Mouse (Mus musculus): Measurements from ENCODE around the gene Plin2. TPM values are rescaled to one million over a fixed set of nuclear protein-coding genes. Genes with fewer than 3 reads are reported as not detected.
"Not testable (repeated sequence)": the region's sequence is repeated elsewhere in the genome, so short reads cannot be mapped to it uniquely, and the experiment has no call there.

The Plin2 gene
- polyA plus RNA-seq, 1 experiment from 2014 or later: 70.2 TPM

- Histone ChIP-seq H3K9me3 (ENCODE audit: control insufficient read depth, low read length) (no peaks in the 10 kb centered on the region), H3K4me2 (ENCODE audit: low read length) (no peak overlapping the region), H3K9ac (ENCODE audit: low read length) (no peak overlapping the region), H3K36me3 (ENCODE audit: control insufficient read depth, insufficient read depth, low read length) (no peaks in the 10 kb centered on the region), H3K4me3 (ENCODE audit: control insufficient read depth in 1 of 2, insufficient read depth in 1 of 2, low read depth in 1 of 2, low read length in 2 of 2) (no peak overlapping the region), H3K27ac (replicated peaks in 1 of 2; ENCODE audit: control insufficient read depth in 1 of 2, insufficient read depth in 1 of 2, low read depth in 2 of 2, low read length in 2 of 2) (no peak overlapping the region), H3K4me1 (ENCODE audit: control insufficient read depth in 2 of 2, insufficient read depth in 2 of 2, low read length in 2 of 2) (peaks cover 11 to 14% of the 10 kb centered on the region in 2 experiments), H3K27me3 (ENCODE audit: control insufficient read depth, insufficient read depth, low read length) (no peaks in the 10 kb centered on the region)
- 85% methylated on average over 5 of the region's 5 CpGs for WGBS
- ATAC-seq (ENCODE audit: insufficient number of reproducible peaks, insufficient read depth, low FRiP score, low read depth): no peak
Measured at GRCm38 (mm10) chr4:86683746-86684145, 13.9 kb upstream of the Plin2 start.

- Histone ChIP-seq H3K4me3 (ENCODE audit: control insufficient read depth in 1 of 2, insufficient read depth in 1 of 2, low read depth in 1 of 2, low read length in 2 of 2) (no peak overlapping the region), H3K9ac (ENCODE audit: low read length) (no peak overlapping the region), H3K27me3 (ENCODE audit: control insufficient read depth, insufficient read depth, low read length) (no peaks in the 10 kb centered on the region), H3K4me2 (ENCODE audit: low read length) (no peak overlapping the region), H3K9me3 (ENCODE audit: control insufficient read depth, low read length) (no peaks in the 10 kb centered on the region), H3K27ac (replicated peaks in 1 of 2; ENCODE audit: control insufficient read depth in 1 of 2, insufficient read depth in 1 of 2, low read depth in 2 of 2, low read length in 2 of 2) (no peak overlapping the region), H3K36me3 (ENCODE audit: control insufficient read depth, insufficient read depth, low read length) (no peaks in the 10 kb centered on the region), H3K4me1 (ENCODE audit: control insufficient read depth in 2 of 2, insufficient read depth in 2 of 2, low read length in 2 of 2) (peaks cover 11 to 14% of the 10 kb centered on the region in 2 experiments)
- no peak for ATAC-seq (ENCODE audit: insufficient number of reproducible peaks, insufficient read depth, low FRiP score, low read depth)
- WGBS: 83% methylated on average over 5 of the region's 5 CpGs
Measured at GRCm38 (mm10) chr4:86683280-86683679, 13.4 kb upstream of the Plin2 start.

GRCm38 (mm10) chr4:86681846-86682245, 12.0 kb upstream of the Plin2 start:
- ATAC-seq (ENCODE audit: insufficient number of reproducible peaks, insufficient read depth, low FRiP score, low read depth): no peak; the same call in 1 of the 2 replicates
- WGBS: 45% methylated on average over 2 of the region's 2 CpGs
- no peak overlapping the region for H3K4me3 ChIP-seq (ENCODE audit: control insufficient read depth in 1 of 2, insufficient read depth in 1 of 2, low read depth in 1 of 2, low read length in 2 of 2)
- no peak overlapping the region for H3K9ac ChIP-seq (ENCODE audit: low read length)
- no peak overlapping the region for H3K27ac ChIP-seq (replicated peaks in 1 of 2; ENCODE audit: control insufficient read depth in 1 of 2, insufficient read depth in 1 of 2, low read depth in 2 of 2, low read length in 2 of 2)
- no peaks in the 10 kb centered on the region for H3K27me3 ChIP-seq (ENCODE audit: control insufficient read depth, insufficient read depth, low read length)
- peaks cover 11 to 14% of the 10 kb centered on the region in 2 experiments for H3K4me1 ChIP-seq (ENCODE audit: control insufficient read depth in 2 of 2, insufficient read depth in 2 of 2, low read length in 2 of 2)
- H3K36me3 ChIP-seq (ENCODE audit: control insufficient read depth, insufficient read depth, low read length): no peaks in the 10 kb centered on the region
- no peaks in the 10 kb centered on the region for H3K9me3 ChIP-seq (ENCODE audit: control insufficient read depth, low read length)
- H3K4me2 ChIP-seq (ENCODE audit: low read length): no peak overlapping the region

- no peak overlapping the region for H3K4me2 ChIP-seq (ENCODE audit: low read length)
- H3K9me3 ChIP-seq (ENCODE audit: control insufficient read depth, low read length): no peaks in the 10 kb centered on the region
- 14% methylated on average over 3 of the region's 3 CpGs for WGBS
- no peak overlapping the region for H3K27ac ChIP-seq (replicated peaks in 1 of 2; ENCODE audit: control insufficient read depth in 1 of 2, insufficient read depth in 1 of 2, low read depth in 2 of 2, low read length in 2 of 2)
- no peaks in the 10 kb centered on the region for H3K27me3 ChIP-seq (ENCODE audit: control insufficient read depth, insufficient read depth, low read length)
- ATAC-seq (ENCODE audit: insufficient number of reproducible peaks, insufficient read depth, low FRiP score, low read depth): no peak
- no peak overlapping the region for H3K4me3 ChIP-seq (ENCODE audit: control insufficient read depth in 1 of 2, insufficient read depth in 1 of 2, low read depth in 1 of 2, low read length in 2 of 2)
- H3K9ac ChIP-seq (ENCODE audit: low read length): no peak overlapping the region
- H3K36me3 ChIP-seq (ENCODE audit: control insufficient read depth, insufficient read depth, low read length): no peaks in the 10 kb centered on the region
- H3K4me1 ChIP-seq (ENCODE audit: control insufficient read depth in 2 of 2, insufficient read depth in 2 of 2, low read length in 2 of 2): peaks cover 10 to 11% of the 10 kb centered on the region in 2 experiments
Measured at GRCm38 (mm10) chr4:86681421-86681820, 11.6 kb upstream of the Plin2 start.

DNA sequence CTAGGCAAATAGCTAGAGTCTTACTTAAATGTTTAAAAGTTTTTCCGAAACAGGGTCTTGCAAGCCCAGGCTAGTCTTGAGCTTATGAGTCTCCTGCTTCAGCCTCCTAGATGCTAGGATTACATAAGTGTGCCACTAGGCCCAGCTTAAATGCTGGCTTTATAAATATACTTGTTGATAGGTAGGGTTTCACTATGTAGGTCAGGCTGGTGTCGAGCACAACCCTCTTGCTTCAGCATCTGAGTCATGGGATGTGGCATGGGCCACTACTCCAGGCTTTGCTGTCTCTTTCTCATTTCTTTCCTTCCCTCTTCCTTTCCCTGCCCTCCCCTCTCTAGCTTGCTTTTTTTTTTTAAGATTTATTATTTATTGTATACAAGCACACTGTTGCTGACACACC, 9.8 kb upstream of the Plin2 start:
- no peak overlapping the region for H3K4me3 ChIP-seq (ENCODE audit: control insufficient read depth in 1 of 2, insufficient read depth in 1 of 2, low read depth in 1 of 2, low read length in 2 of 2)
- no peak overlapping the region for H3K9ac ChIP-seq (ENCODE audit: low read length)
- 82% methylated on average over 2 of the region's 2 CpGs for WGBS
- peaks cover 5 to 11% of the 10 kb centered on the region in 2 experiments; a peak in 3 of 4 replicates for H3K4me1 ChIP-seq (ENCODE audit: control insufficient read depth in 2 of 2, insufficient read depth in 2 of 2, low read length in 2 of 2)
- no peak overlapping the region for H3K27ac ChIP-seq (replicated peaks in 1 of 2; ENCODE audit: control insufficient read depth in 1 of 2, insufficient read depth in 1 of 2, low read depth in 2 of 2, low read length in 2 of 2)
- no peaks in the 10 kb centered on the region for H3K9me3 ChIP-seq (ENCODE audit: control insufficient read depth, low read length)
- ATAC-seq (ENCODE audit: insufficient number of reproducible peaks, insufficient read depth, low FRiP score, low read depth): no peak
- H3K27me3 ChIP-seq (ENCODE audit: control insufficient read depth, insufficient read depth, low read length): no peaks in the 10 kb centered on the region
- no peak overlapping the region for H3K4me2 ChIP-seq (ENCODE audit: low read length)
- H3K36me3 ChIP-seq (ENCODE audit: control insufficient read depth, insufficient read depth, low read length): no peaks in the 10 kb centered on the region

GRCm38 (mm10) chr4:86676756-86677155, 6.9 kb upstream of the Plin2 start:
- Histone ChIP-seq H3K4me1 (ENCODE audit: control insufficient read depth in 2 of 2, insufficient read depth in 2 of 2, low read length in 2 of 2) (peaks cover 4 to 5% of the 10 kb centered on the region in 2 experiments; a peak in 3 of 4 replicates), H3K36me3 (ENCODE audit: control insufficient read depth, insufficient read depth, low read length) (no peaks in the 10 kb centered on the region), H3K4me2 (ENCODE audit: low read length) (no peak overlapping the region), H3K27ac (replicated peaks in 1 of 2; ENCODE audit: control insufficient read depth in 1 of 2, insufficient read depth in 1 of 2, low read depth in 2 of 2, low read length in 2 of 2) (no peak overlapping the region), H3K27me3 (ENCODE audit: control insufficient read depth, insufficient read depth, low read length) (no peaks in the 10 kb centered on the region), H3K4me3 (ENCODE audit: control insufficient read depth in 1 of 2, insufficient read depth in 1 of 2, low read depth in 1 of 2, low read length in 2 of 2) (no peak overlapping the region), H3K9me3 (ENCODE audit: control insufficient read depth, low read length) (no peaks in the 10 kb centered on the region), H3K9ac (ENCODE audit: low read length) (no peak overlapping the region)
- ATAC-seq (ENCODE audit: insufficient number of reproducible peaks, insufficient read depth, low FRiP score, low read depth): no peak

DNA sequence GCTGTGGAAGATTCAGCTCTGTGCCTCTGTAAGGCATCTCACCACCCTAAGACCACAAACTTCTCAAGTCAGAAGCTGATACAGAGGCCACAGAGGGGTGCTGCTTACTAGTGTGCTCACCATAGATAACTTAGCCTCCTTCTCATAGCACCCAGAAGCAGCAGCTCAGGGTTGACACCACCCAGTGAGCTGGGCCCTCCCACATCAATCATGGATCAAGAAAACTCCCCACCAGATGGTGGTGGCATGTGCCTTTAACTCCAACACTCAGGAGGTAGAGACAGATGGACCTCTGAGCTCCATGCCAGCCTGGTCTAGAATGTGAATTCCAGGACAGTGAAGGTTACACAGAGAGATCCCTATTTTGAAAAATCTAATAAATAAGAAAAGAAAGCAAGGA, 4.9 kb upstream of the Plin2 start:
- ATAC-seq (ENCODE audit: insufficient number of reproducible peaks, insufficient read depth, low FRiP score, low read depth); H3K27me3 ChIP-seq (ENCODE audit: control insufficient read depth, insufficient read depth, low read length); H3K9ac ChIP-seq (ENCODE audit: low read length); H3K36me3 ChIP-seq (ENCODE audit: control insufficient read depth, insufficient read depth, low read length); H3K27ac ChIP-seq (replicated peaks in 1 of 2; ENCODE audit: control insufficient read depth in 1 of 2, insufficient read depth in 1 of 2, low read depth in 2 of 2, low read length in 2 of 2); H3K4me1 ChIP-seq (ENCODE audit: control insufficient read depth in 2 of 2, insufficient read depth in 2 of 2, low read length in 2 of 2); H3K9me3 ChIP-seq (ENCODE audit: control insufficient read depth, low read length); H3K4me3 ChIP-seq (ENCODE audit: control insufficient read depth in 1 of 2, insufficient read depth in 1 of 2, low read depth in 1 of 2, low read length in 2 of 2); H3K4me2 ChIP-seq (ENCODE audit: low read length): not testable (repeated sequence)

- not testable (repeated sequence) for H3K4me2 ChIP-seq (ENCODE audit: low read length); ATAC-seq (ENCODE audit: insufficient number of reproducible peaks, insufficient read depth, low FRiP score, low read depth); H3K36me3 ChIP-seq (ENCODE audit: control insufficient read depth, insufficient read depth, low read length); H3K4me3 ChIP-seq (ENCODE audit: control insufficient read depth in 1 of 2, insufficient read depth in 1 of 2, low read depth in 1 of 2, low read length in 2 of 2); H3K27me3 ChIP-seq (ENCODE audit: control insufficient read depth, insufficient read depth, low read length); H3K9ac ChIP-seq (ENCODE audit: low read length); H3K9me3 ChIP-seq (ENCODE audit: control insufficient read depth, low read length); H3K4me1 ChIP-seq (ENCODE audit: control insufficient read depth in 2 of 2, insufficient read depth in 2 of 2, low read length in 2 of 2); H3K27ac ChIP-seq (replicated peaks in 1 of 2; ENCODE audit: control insufficient read depth in 1 of 2, insufficient read depth in 1 of 2, low read depth in 2 of 2, low read length in 2 of 2)
Measured at GRCm38 (mm10) chr4:86674150-86674549, 4.3 kb upstream of the Plin2 start.

All from heart, embryonic 14.5 days (tissue).